Mouse (Mus musculus) embryonic fibroblast, embryonic 13.5 days (primary cell): ENCODE measurements around the gene Slc30a2.

Experiments
- CTCF ChIP-seq: IDR thresholded peaks from 2 replicates; pipeline ENCODE4 v1.5.1; 2011; ENCODE audit warnings: mild to moderate bottlenecking, control low read depth, low read length, moderate library complexity, borderline replicate concordance; ENCODE audit not compliant: insufficient read depth
- POLR2A ChIP-seq: IDR thresholded peaks from 2 replicates; pipeline ENCODE4 v1.6.1; 2011; ENCODE audit warnings: low read depth, mild to moderate bottlenecking, control low read depth, low read length, moderate library complexity

- TF ChIP-seq POLR2A, result no peak
- TF ChIP-seq CTCF, result no peak
These were observed 52.2 kb downstream of the Slc30a2 start for GRCm38 (mm10) chr4:134395142-134395541.
